Mouse (Mus musculus): ENCODE measurements around the gene Lilra5. TPM values are rescaled to one million over a fixed set of nuclear protein-coding genes. Genes with fewer than 3 reads are reported as not detected.
"Not testable (repeated sequence)": the region's sequence is repeated elsewhere in the genome, so short reads cannot be mapped to it uniquely, and the experiment has no call there.

The Lilra5 gene
- under 1 TPM in 1 of 2 experiments, not detected in 1; 0.14 TPM for total RNA-seq (2021)
- long read RNA-seq, experiment 1, result 0 reads
- long read RNA-seq, experiment 2, result 0 reads

GRCm38 (mm10) chr7:4237454-4237853, at the start of gene Lilra5:
Lilra5 (plus strand) TSS chr7:4237754.
- no peak within 1 kb of the TSS for H3K27ac ChIP-seq
- no peak within 1 kb of the TSS for H3K4me3 ChIP-seq
- DNase-seq, result no peak
- intact Hi-C loops (cut with DNase I), result no loop called here
- TF ChIP-seq CTCF (IDR thresholded peaks at IDR 0.05), result no peak

GRCm38 (mm10) chr7:4207126-4207525, 30.4 kb upstream of the Lilra5 start:
- DNase-seq, result no peak
- no peak for TF ChIP-seq CTCF (IDR thresholded peaks at IDR 0.05)
- Histone ChIP-seq H3K27ac (no peak overlapping the region), H3K4me3 (no peak overlapping the region)
- intact Hi-C loops (cut with DNase I), result no loop called here

GRCm38 (mm10) chr7:4208626-4209025, 28.9 kb upstream of the Lilra5 start:
- DNase-seq, result no peak
- Histone ChIP-seq H3K4me3 (no peak overlapping the region), H3K27ac (no peak overlapping the region)
- intact Hi-C loops (cut with DNase I), result no loop called here
- peak; percentile 26 for TF ChIP-seq CTCF (IDR thresholded peaks at IDR 0.05)

GRCm38 (mm10) chr7:4213436-4213835, 24.1 kb upstream of the Lilra5 start:
- intact Hi-C loops (cut with DNase I); H3K4me3 ChIP-seq; H3K27ac ChIP-seq; DNase-seq: not testable (repeated sequence)

GRCm38 (mm10) chr7:4215396-4215795, 22.2 kb upstream of the Lilra5 start:
- no peak for TF ChIP-seq CTCF (IDR thresholded peaks at IDR 0.05)
- no peak overlapping the region for H3K4me3 ChIP-seq
- no peak overlapping the region for H3K27ac ChIP-seq
- intact Hi-C loops (cut with DNase I), result no loop called here
- no peak for DNase-seq

- H3K27ac ChIP-seq, result no peak overlapping the region
- DNase-seq, result no peak
- no peak for TF ChIP-seq CTCF (IDR thresholded peaks at IDR 0.05)
- H3K4me3 ChIP-seq, result no peak overlapping the region
- intact Hi-C loops (cut with DNase I), result no loop called here
Observed at GRCm38 (mm10) chr7:4215805-4216204, 21.7 kb upstream of the Lilra5 start.

- no peak for TF ChIP-seq CTCF (IDR thresholded peaks at IDR 0.05)
- H3K4me3 ChIP-seq, result no peak overlapping the region
- DNase-seq, result no peak
- intact Hi-C loops (cut with DNase I), result no loop called here
- no peak overlapping the region for H3K27ac ChIP-seq
Observed at GRCm38 (mm10) chr7:4235536-4235935, 2.0 kb upstream of the Lilra5 start.

- no peak for DNase-seq
- Histone ChIP-seq H3K27ac (no peak overlapping the region), H3K4me3 (no peak overlapping the region)
- TF ChIP-seq CTCF (IDR thresholded peaks at IDR 0.05), result no peak
- intact Hi-C loops (cut with DNase I), result no loop called here
Observed at GRCm38 (mm10) chr7:4239038-4239721, 1.6 kb downstream of the Lilra5 start.

GRCm38 (mm10) chr7:4251211-4251610, 13.7 kb downstream of the Lilra5 start:
- H3K4me3 ChIP-seq; H3K27ac ChIP-seq; DNase-seq; intact Hi-C loops (cut with DNase I): not testable (repeated sequence)

GRCm38 (mm10) chr7:4256060-4256459, 18.5 kb downstream of the Lilra5 start:
- H3K4me3 ChIP-seq; DNase-seq; intact Hi-C loops (cut with DNase I); H3K27ac ChIP-seq: not testable (repeated sequence)

GRCm38 (mm10) chr7:4260521-4260920, 23.0 kb downstream of the Lilra5 start:
- H3K27ac ChIP-seq; DNase-seq; intact Hi-C loops (cut with DNase I); H3K4me3 ChIP-seq: not testable (repeated sequence)

- DNase-seq; H3K27ac ChIP-seq; H3K4me3 ChIP-seq; intact Hi-C loops (cut with DNase I): not testable (repeated sequence)
Observed at GRCm38 (mm10) chr7:4272106-4272505, 34.6 kb downstream of the Lilra5 start.

- H3K4me3 ChIP-seq; intact Hi-C loops (cut with DNase I); DNase-seq; H3K27ac ChIP-seq: not testable (repeated sequence)
Observed at GRCm38 (mm10) chr7:4273874-4274273, 36.3 kb downstream of the Lilra5 start.

GRCm38 (mm10) chr7:4275500-4275899, 37.9 kb downstream of the Lilra5 start:
- DNase-seq; H3K27ac ChIP-seq; H3K4me3 ChIP-seq; intact Hi-C loops (cut with DNase I): not testable (repeated sequence)
